Mouse (Mus musculus) thymus, adult 2 months (tissue): ENCODE measurements around the gene Tmem253. TPM values are rescaled to one million over a fixed set of nuclear protein-coding genes. Genes with fewer than 3 reads are reported as not detected.

Experiments
- DNase-seq: peaks from one replicate; pipeline ENCODE4 v3.0.0; 2021
- H3K27ac ChIP-seq: fragments of 200-500 bp; 2 replicates; pipeline ENCODE4 v1.5.1; 2012; ENCODE audit warnings: low read length, control low read depth; ENCODE audit not compliant: control insufficient read depth, insufficient read depth
- H3K27me3 ChIP-seq: fragments of 200-500 bp; 2 replicates; pipeline ENCODE4 v1.6.1; 2012; ENCODE audit warnings: mild to moderate bottlenecking, low read length, moderate library complexity, mixed read lengths; ENCODE audit not compliant: control insufficient read depth, insufficient read depth
- H3K36me3 ChIP-seq: fragments of 200-500 bp; 2 replicates; pipeline ENCODE4 v1.6.1; 2012; ENCODE audit warnings: mild to moderate bottlenecking, low read length, moderate library complexity; ENCODE audit not compliant: control insufficient read depth, insufficient read depth
- H3K4me1 ChIP-seq: fragments of 200-500 bp; replicated peaks from 2 replicates; pipeline ENCODE4 v1.6.1; 2012; ENCODE audit warnings: low read length; ENCODE audit not compliant: control insufficient read depth, insufficient read depth
- H3K4me3 ChIP-seq: fragments of 200-500 bp; 2 replicates; pipeline ENCODE4 v1.5.1; 2012; ENCODE audit warnings: mild to moderate bottlenecking, low read length, control low read depth, moderate library complexity; ENCODE audit not compliant: control insufficient read depth, insufficient read depth
- CTCF ChIP-seq: fragments of 200-500 bp; IDR thresholded peaks from 2 replicates; pipeline ENCODE4 v1.5.1; 2012; ENCODE audit warnings: mild to moderate bottlenecking, control low read depth, low read length, moderate library complexity, borderline replicate concordance; ENCODE audit not compliant: control insufficient read depth, poor library complexity, insufficient read depth; ENCODE audit errors: extremely low read depth
- POLR2A ChIP-seq: fragments of 200-500 bp; IDR thresholded peaks from 2 replicates; pipeline ENCODE4 v1.6.1; 2012; ENCODE audit warnings: mild to moderate bottlenecking, low read length, control low read depth, moderate library complexity; ENCODE audit not compliant: control insufficient read depth, poor library complexity, insufficient read depth; ENCODE audit errors: extremely low read depth
- WGBS: fragments of 180-500 bp; shearing (Covaris S2); methylation state at CpG from one replicate; pipeline ENCODE4 v1.1.7; 2018; 5-methylcytosine and 5-hydroxymethylcytosine counted together
- polyA plus RNA-seq: library from polyadenylated mRNA; depleted of rRNA; stranded (reverse); fragments of >200 nt; gene quantifications from 2 replicates; pipeline ENCODE4 v1.2.3, GENCODE M21; 2012; rRNA removed

Tmem253 gene
- polyA plus RNA-seq, 1 experiment, result 2.9 TPM

- WGBS, result 77% methylated on average over 4 of the region's 4 CpGs
- H3K4me1 ChIP-seq, result no peaks in the 10 kb centered on the region
- no peak overlapping the region for H3K4me3 ChIP-seq
- no peak overlapping the region for H3K27ac ChIP-seq
- no peak for DNase-seq
- TF ChIP-seq POLR2A (no peak), CTCF (no peak)
- H3K27me3 ChIP-seq, result no peaks in the 10 kb centered on the region
- no peaks in the 10 kb centered on the region for H3K36me3 ChIP-seq
These were observed 44.5 kb downstream of the Tmem253 start for GRCm38 (mm10) chr14:52059982-52060381.

GRCm38 (mm10) chr14:52060800-52061199 is 45.3 kb downstream of the Tmem253 start:
- no peak for DNase-seq
- no peak overlapping the region for H3K27ac ChIP-seq
- 94% methylated on average over 1 of the region's 1 CpGs for WGBS
- no peaks in the 10 kb centered on the region for H3K27me3 ChIP-seq
- no peaks in the 10 kb centered on the region for H3K4me1 ChIP-seq
- no peak for TF ChIP-seq CTCF
- TF ChIP-seq POLR2A, result no peak
- H3K36me3 ChIP-seq, result no peaks in the 10 kb centered on the region
- H3K4me3 ChIP-seq, result no peak overlapping the region

- no peaks in the 10 kb centered on the region for H3K27me3 ChIP-seq
- H3K4me1 ChIP-seq, result no peaks in the 10 kb centered on the region
- no peak for DNase-seq
- H3K36me3 ChIP-seq, result no peaks in the 10 kb centered on the region
- no peak overlapping the region for H3K4me3 ChIP-seq
- H3K27ac ChIP-seq, result no peak overlapping the region
- 90% methylated on average over 8 of the region's 8 CpGs for WGBS
- TF ChIP-seq POLR2A, result no peak
- no peak for TF ChIP-seq CTCF
These were observed 46.3 kb downstream of the Tmem253 start for GRCm38 (mm10) chr14:52061798-52062197.

GRCm38 (mm10) chr14:52066135-52066534 is 50.7 kb downstream of the Tmem253 start:
- H3K27ac ChIP-seq, result no peak overlapping the region
- no peaks in the 10 kb centered on the region for H3K27me3 ChIP-seq
- WGBS, result 74% methylated on average over 4 of the region's 4 CpGs
- no peaks in the 10 kb centered on the region; the same call in 1 of the 2 replicates for H3K36me3 ChIP-seq
- TF ChIP-seq CTCF (no peak), POLR2A (no peak)
- DNase-seq, result no peak
- H3K4me3 ChIP-seq, result no peak overlapping the region
- H3K4me1 ChIP-seq, result no peaks in the 10 kb centered on the region

Other genes with a start within 250 kb of the Tmem253 start
- 1.0 and 2.1 TPM in 2 replicates for gene Ang4, start 242.1 kb upstream of the Tmem253 start, polyA plus RNA-seq
- gene AY358078, start 215.6 kb upstream of the Tmem253 start, polyA plus RNA-seq, result not detected in 2 replicates
- 0.82 and 1.8 TPM in 2 replicates for gene Ear6, start 162.0 kb upstream of the Tmem253 start, polyA plus RNA-seq
- gene Mettl17, start 130.8 kb upstream of the Tmem253 start, polyA plus RNA-seq, result 50.4 and 56.7 TPM in 2 replicates
- 0.84 and 1.5 TPM in 2 replicates for gene Slc39a2, start 122.8 kb upstream of the Tmem253 start, polyA plus RNA-seq
- gene Ndrg2, start 101.5 kb upstream of the Tmem253 start, polyA plus RNA-seq, result 85.1 and 178 TPM in 2 replicates
- gene Tppp2, start 97.2 kb upstream of the Tmem253 start, polyA plus RNA-seq, result not detected in 2 replicates
- gene Rnase13, start 92.9 kb upstream of the Tmem253 start, polyA plus RNA-seq, result not detected in 2 replicates
- gene Arhgef40, start 30.9 kb upstream of the Tmem253 start, polyA plus RNA-seq, result 55.2 and 62.3 TPM in 2 replicates
- 253 and 269 TPM in 2 replicates for gene Zfp219, start 5.1 kb downstream of the Tmem253 start, polyA plus RNA-seq
- gene Olfr221, start 26.8 kb downstream of the Tmem253 start, polyA plus RNA-seq, result not detected in 2 replicates
- 163 and 171 TPM in 2 replicates for gene Hnrnpc, start 88.4 kb downstream of the Tmem253 start, polyA plus RNA-seq
- 3.1 and 3.9 TPM in 2 replicates for gene Rpgrip1, start 95.0 kb downstream of the Tmem253 start, polyA plus RNA-seq
- gene Supt16, start 181.8 kb downstream of the Tmem253 start, polyA plus RNA-seq, result 19.1 and 22.8 TPM in 2 replicates
- gene Chd8, start 242.1 kb downstream of the Tmem253 start, polyA plus RNA-seq, result 66.6 and 70.2 TPM in 2 replicates